Mouse (Mus musculus) kidney, adult 2 months (tissue): Measurements from ENCODE around the gene Lrch4. TPM values are rescaled to one million over a fixed set of nuclear protein-coding genes. Genes with fewer than 3 reads are reported as not detected.
A peak's percentile ranks its signal among the peaks of the same experiment; 100 is the strongest.

Source experiments
- DNase-seq: peaks from one replicate; pipeline ENCODE4 v3.0.0; 2021
- H3K27ac ChIP-seq: fragments of 200-500 bp; 2 replicates; pipeline ENCODE4 v1.5.1; 2012; ENCODE audit warnings: low read depth, low read length, control low read depth, inconsistent platforms; ENCODE audit not compliant: insufficient read depth
- H3K27me3 ChIP-seq: fragments of 200-500 bp; replicated peaks from 2 replicates; pipeline ENCODE4 v1.6.1; 2012; ENCODE audit warnings: mild to moderate bottlenecking, moderate library complexity, low read length, inconsistent platforms; ENCODE audit not compliant: control insufficient read depth, insufficient read depth
- H3K36me3 ChIP-seq: fragments of 200-500 bp; 2 replicates; pipeline ENCODE4 v1.6.1; 2012; ENCODE audit warnings: mild to moderate bottlenecking, moderate library complexity, low read length, inconsistent platforms; ENCODE audit not compliant: control insufficient read depth, insufficient read depth
- H3K4me1 ChIP-seq: fragments of 200-500 bp; 2 replicates; pipeline ENCODE4 v1.6.1; 2011; ENCODE audit warnings: low read length; ENCODE audit not compliant: control insufficient read depth, insufficient read depth
- H3K4me3 ChIP-seq: fragments of 200-500 bp; 2 replicates; pipeline ENCODE4 v1.5.1; 2011; ENCODE audit warnings: mild to moderate bottlenecking, low read depth, low read length, control low read depth; ENCODE audit not compliant: insufficient read depth
- CTCF ChIP-seq: fragments of 200-500 bp; conservative IDR thresholded peaks from 2 replicates; pipeline ENCODE4 v1.5.1; 2011; ENCODE audit warnings: low read depth, mild to moderate bottlenecking, control low read depth, low read length, moderate library complexity, mixed read lengths; ENCODE audit not compliant: insufficient read depth, insufficient read length
- POLR2A ChIP-seq: fragments of 200-500 bp; IDR thresholded peaks from one replicate; pipeline ENCODE4 v1.6.1; 2011; ENCODE audit warnings: low read depth, low read length, control low read depth
- WGBS: fragments of 180-500 bp; shearing (Covaris S2); methylation state at CpG from one replicate; pipeline ENCODE4 v1.1.7; 2018; 5-methylcytosine and 5-hydroxymethylcytosine counted together
- polyA plus RNA-seq: library from polyadenylated mRNA; depleted of rRNA; stranded (reverse); fragments of >200 nt; gene quantifications from 2 replicates; pipeline ENCODE4 v1.2.3, GENCODE M21; 2012; rRNA removed

Gene Lrch4
- polyA plus RNA-seq, 1 experiment = 45.5 TPM

DNA sequence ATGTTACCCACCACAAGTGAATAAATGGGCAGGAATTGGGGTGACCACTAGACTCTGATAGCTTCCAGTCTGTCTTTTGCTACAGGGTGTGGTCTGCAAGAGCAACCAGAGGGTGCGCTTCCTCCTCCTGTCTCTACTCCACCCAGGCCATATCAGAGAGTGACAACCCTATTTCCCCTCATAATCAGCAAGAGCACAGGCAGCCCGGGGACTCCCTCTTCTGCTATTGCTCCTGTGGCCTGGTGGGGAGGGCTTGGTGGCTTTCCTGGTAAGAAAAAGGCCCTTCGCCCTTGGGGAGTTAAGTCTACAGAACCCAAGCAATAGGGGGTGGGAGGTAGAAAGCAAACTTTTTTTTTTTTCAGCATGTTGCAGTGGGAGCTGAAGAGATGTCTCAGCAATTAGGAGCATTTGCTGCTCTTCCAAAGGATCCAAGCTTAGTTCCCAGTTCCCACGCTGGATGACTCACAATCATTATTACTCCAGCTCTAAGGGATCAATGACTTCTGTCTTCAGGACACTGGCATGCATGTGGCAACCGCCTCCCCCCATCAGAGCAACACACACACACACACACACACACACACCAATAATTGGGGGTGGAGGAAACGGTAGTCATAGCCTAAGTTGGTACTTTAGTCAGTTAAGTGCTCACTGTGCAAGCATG, 57.3 kb downstream of the Lrch4 start:
- no peaks in the 10 kb centered on the region for H3K36me3 ChIP-seq
- WGBS = 76% methylated on average over 6 of the region's 6 CpGs
- TF ChIP-seq CTCF (no peak), POLR2A (no peak)
- H3K4me3 ChIP-seq = no peak overlapping the region
- peaks cover 7% of the 10 kb centered on the region; the same call in 1 of the 2 replicates for H3K4me1 ChIP-seq
- no peaks in the 10 kb centered on the region for H3K27me3 ChIP-seq
- H3K27ac ChIP-seq = no peak overlapping the region
- DNase-seq = no peak

DNA sequence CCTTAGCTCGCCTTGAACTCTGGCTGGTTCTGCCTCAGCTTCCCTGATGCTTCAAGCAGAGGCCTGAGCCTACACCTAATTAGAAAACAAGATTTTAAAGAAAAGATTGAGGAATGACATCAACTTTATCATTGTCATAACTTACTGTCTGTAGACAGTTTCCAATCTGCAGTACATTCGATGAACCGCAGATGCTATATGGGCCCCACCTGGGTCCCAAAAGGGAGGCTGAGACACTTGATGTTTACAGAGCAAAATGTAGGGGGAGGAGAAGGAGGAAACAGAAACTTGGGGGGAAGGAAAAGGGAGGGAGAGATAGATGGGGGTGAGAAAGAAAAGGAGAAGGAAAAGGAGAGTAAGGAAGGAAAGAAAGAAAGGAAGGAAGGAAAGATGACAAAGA, 61.1 kb downstream of the Lrch4 start:
- DNase-seq = no peak
- H3K4me3 ChIP-seq = no peak overlapping the region
- H3K27me3 ChIP-seq = no peaks in the 10 kb centered on the region
- no peaks in the 10 kb centered on the region for H3K4me1 ChIP-seq
- H3K36me3 ChIP-seq = no peaks in the 10 kb centered on the region
- H3K27ac ChIP-seq = no peak overlapping the region
- TF ChIP-seq CTCF (no peak), POLR2A (no peak)
- WGBS = 84% methylated on average over 3 of the region's 3 CpGs

DNA sequence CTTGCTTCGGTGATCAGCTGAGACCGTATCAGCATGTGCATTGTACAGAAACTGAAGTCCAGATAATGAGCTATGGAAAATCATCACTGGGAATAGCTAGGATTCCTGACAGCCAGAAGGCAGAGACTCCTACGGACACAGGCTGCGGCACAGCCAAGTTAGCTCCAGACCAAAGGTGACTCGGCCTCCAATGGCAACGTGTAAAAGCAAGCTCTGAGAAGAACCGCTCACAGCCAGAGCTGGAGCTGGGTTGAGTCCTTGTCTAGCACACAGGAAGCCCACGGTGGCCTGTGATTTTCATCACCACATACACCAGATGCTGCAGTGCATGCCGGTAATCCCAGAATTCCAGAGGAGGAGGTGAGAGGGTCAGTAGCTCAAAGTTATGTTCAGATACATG, 61.6 kb downstream of the Lrch4 start:
- H3K4me1 ChIP-seq = no peaks in the 10 kb centered on the region
- TF ChIP-seq POLR2A (no peak), CTCF (no peak)
- no peaks in the 10 kb centered on the region for H3K36me3 ChIP-seq
- H3K4me3 ChIP-seq = no peak overlapping the region
- H3K27me3 ChIP-seq = no peaks in the 10 kb centered on the region
- 32% methylated on average over 9 of the region's 9 CpGs for WGBS
- peak; percentile 48 for DNase-seq
- no peak overlapping the region for H3K27ac ChIP-seq

Other genes with a start within 250 kb of the Lrch4 start
- 0.16 and 0.19 TPM in 2 replicates for gene Zan, start 152.1 kb upstream of the Lrch4 start, polyA plus RNA-seq
- gene Pop7, start 126.6 kb upstream of the Lrch4 start, polyA plus RNA-seq = 38.9 and 39.1 TPM in 2 replicates
- 24.4 and 26.9 TPM in 2 replicates for gene Gigyf1, start 110.6 kb upstream of the Lrch4 start, polyA plus RNA-seq
- gene Epo, start 95.9 kb upstream of the Lrch4 start, polyA plus RNA-seq = 0.38 TPM in 1 of 2 replicates, not detected in the other
- gene Gnb2, start 95.6 kb upstream of the Lrch4 start, polyA plus RNA-seq = 645 and 701 TPM in 2 replicates
- 0.12 and 0.16 TPM in 2 replicates for gene Actl6b, start 75.6 kb upstream of the Lrch4 start, polyA plus RNA-seq
- gene Tfr2, start 59.3 kb upstream of the Lrch4 start, polyA plus RNA-seq = 1.2 and 1.7 TPM in 2 replicates
- gene Mospd3, start 28.1 kb upstream of the Lrch4 start, polyA plus RNA-seq = 84.2 and 86.6 TPM in 2 replicates
- 160 and 179 TPM in 2 replicates for gene Pcolce, start 15.3 kb upstream of the Lrch4 start, polyA plus RNA-seq
- gene Fbxo24, start 119 bp upstream of the Lrch4 start, polyA plus RNA-seq = 0.20 and 0.41 TPM in 2 replicates
- gene Gm20605, start 54 bp downstream of the Lrch4 start, polyA plus RNA-seq = 12.2 and 19.8 TPM in 2 replicates
- gene Sap25, start 12.2 kb downstream of the Lrch4 start, polyA plus RNA-seq = 61.1 and 77.6 TPM in 2 replicates
- gene Irs3, start 16.6 kb downstream of the Lrch4 start, polyA plus RNA-seq = 4.2 and 4.4 TPM in 2 replicates
- gene Agfg2, start 55.6 kb downstream of the Lrch4 start, polyA plus RNA-seq = 36.5 and 48.1 TPM in 2 replicates
- 3.1 and 4.1 TPM in 2 replicates for gene Nyap1, start 112.5 kb downstream of the Lrch4 start, polyA plus RNA-seq
- 71.2 and 78.4 TPM in 2 replicates for gene Tsc22d4, start 116.6 kb downstream of the Lrch4 start, polyA plus RNA-seq
- gene Ppp1r35, start 149.7 kb downstream of the Lrch4 start, polyA plus RNA-seq = 30.6 and 36.6 TPM in 2 replicates
- 41.0 and 42.9 TPM in 2 replicates for gene Mepce, start 158.5 kb downstream of the Lrch4 start, polyA plus RNA-seq
- 1.6 and 2.5 TPM in 2 replicates for gene Zcwpw1, start 158.7 kb downstream of the Lrch4 start, polyA plus RNA-seq
- 1.5 and 2.5 TPM in 2 replicates for gene Pilra, start 207.2 kb downstream of the Lrch4 start, polyA plus RNA-seq
- 1.3 and 1.5 TPM in 2 replicates for gene Pilrb1, start 229.0 kb downstream of the Lrch4 start, polyA plus RNA-seq
- gene Pilrb2, start 242.7 kb downstream of the Lrch4 start, polyA plus RNA-seq = 1.3 and 2.3 TPM in 2 replicates